Mouse (Mus musculus): Measurements from ENCODE around the gene Msmp. TPM values are rescaled to one million over a fixed set of nuclear protein-coding genes. Genes with fewer than 3 reads are reported as not detected.

Gene Msmp
- polyA plus RNA-seq, 1 experiment from 2014 or later, result 2.1 TPM

DNA sequence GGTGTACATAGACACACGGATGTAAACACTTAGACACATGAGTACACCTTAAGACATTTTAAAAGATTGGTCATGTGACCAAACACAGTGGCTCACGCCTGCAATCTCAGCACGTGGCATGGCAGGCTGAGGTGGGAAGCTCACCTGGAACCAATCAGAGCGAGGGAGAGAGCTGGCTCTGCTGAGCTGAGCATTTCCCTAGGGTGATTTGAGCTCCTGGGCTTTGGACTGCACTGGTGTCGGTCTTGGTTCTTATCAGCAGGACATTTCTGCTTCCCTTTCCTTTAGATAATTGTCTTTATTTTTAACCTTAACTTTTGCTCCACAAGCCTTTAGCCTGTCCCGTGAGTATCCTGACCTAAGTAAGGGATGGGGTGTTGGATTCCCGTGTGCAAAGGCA lies 3.4 kb upstream of the Msmp start:
- no peak overlapping the region for H3K4me2 ChIP-seq
- WGBS, result 32% methylated on average over 7 of the region's 7 CpGs
- no peaks in the 10 kb centered on the region for H3K27me3 ChIP-seq (replicated peaks)
- peaks cover 22% of the 10 kb centered on the region for H3K36me3 ChIP-seq
- H3K9ac ChIP-seq, result no peak overlapping the region
- H3K9me3 ChIP-seq, result no peaks in the 10 kb centered on the region
- no peak overlapping the region for H3K27ac ChIP-seq (replicated peaks)
- no peak for ATAC-seq (ENCODE audit: extremely low read depth, insufficient number of reproducible peaks, low FRiP score, low TSS enrichment)
- H3K4me1 ChIP-seq, result peaks cover 33% of the 10 kb centered on the region
- H3K4me3 ChIP-seq, result no peak overlapping the region

DNA sequence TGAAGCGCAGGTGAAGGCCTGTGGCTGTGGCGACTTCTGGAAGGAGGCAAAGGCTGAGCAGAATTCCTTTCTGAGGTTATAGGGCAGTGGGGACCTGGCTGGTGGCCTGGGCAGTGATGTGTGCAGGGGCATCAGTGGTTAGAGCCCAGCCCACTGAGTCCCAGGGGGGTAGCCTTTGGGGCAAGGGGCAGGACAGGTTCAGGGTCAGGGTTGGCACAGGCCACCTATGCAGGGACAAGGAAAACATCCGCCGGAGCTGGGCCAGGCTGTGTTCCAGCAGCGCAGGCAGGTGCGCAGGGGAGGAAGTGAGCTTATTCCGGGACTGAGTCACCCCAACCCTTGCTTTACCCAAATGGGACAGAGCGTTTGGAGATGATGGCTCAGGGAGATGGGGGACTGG lies 2.1 kb upstream of the Msmp start:
- 59% methylated on average over 8 of the region's 8 CpGs for WGBS
- Histone ChIP-seq H3K9me3 (no peaks in the 10 kb centered on the region), H3K27ac (replicated peaks) (no peak overlapping the region), H3K36me3 (peaks cover 35% of the 10 kb centered on the region), H3K9ac (no peak overlapping the region), H3K4me1 (peaks cover 33% of the 10 kb centered on the region), H3K4me2 (no peak overlapping the region), H3K4me3 (no peak overlapping the region), H3K27me3 (replicated peaks) (no peaks in the 10 kb centered on the region)
- ATAC-seq (ENCODE audit: extremely low read depth, insufficient number of reproducible peaks, low FRiP score, low TSS enrichment), result no peak

DNA sequence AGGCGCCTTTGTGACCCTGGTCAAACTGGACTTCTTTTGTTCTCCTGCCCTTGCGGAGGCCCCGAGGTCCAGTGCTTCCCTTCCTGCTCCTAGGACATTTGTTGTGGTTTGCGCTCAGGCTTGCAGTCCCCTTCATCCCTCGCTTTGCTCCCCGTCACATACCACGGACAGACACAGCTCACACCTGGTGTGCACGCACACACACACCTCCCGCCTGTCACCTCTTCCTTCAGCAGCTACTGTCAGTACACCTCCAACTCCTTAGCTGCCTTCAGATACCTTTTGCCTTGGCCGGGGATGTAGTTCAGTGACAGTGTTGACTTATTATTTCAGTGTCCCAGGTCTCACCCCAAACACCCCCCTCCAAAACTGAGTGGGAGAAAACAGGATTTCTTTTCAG lies 1.4 kb upstream of the Msmp start:
- H3K36me3 ChIP-seq, result peaks cover 42% of the 10 kb centered on the region
- ATAC-seq (ENCODE audit: extremely low read depth, insufficient number of reproducible peaks, low FRiP score, low TSS enrichment), result no peak
- no peaks in the 10 kb centered on the region for H3K9me3 ChIP-seq
- H3K9ac ChIP-seq, result no peak overlapping the region
- H3K4me3 ChIP-seq, result no peak overlapping the region
- no peaks in the 10 kb centered on the region for H3K27me3 ChIP-seq (replicated peaks)
- WGBS, result 52% methylated on average over 10 of the region's 10 CpGs
- peaks cover 33% of the 10 kb centered on the region for H3K4me1 ChIP-seq
- H3K27ac ChIP-seq (replicated peaks), result no peak overlapping the region
- no peak overlapping the region for H3K4me2 ChIP-seq

DNA sequence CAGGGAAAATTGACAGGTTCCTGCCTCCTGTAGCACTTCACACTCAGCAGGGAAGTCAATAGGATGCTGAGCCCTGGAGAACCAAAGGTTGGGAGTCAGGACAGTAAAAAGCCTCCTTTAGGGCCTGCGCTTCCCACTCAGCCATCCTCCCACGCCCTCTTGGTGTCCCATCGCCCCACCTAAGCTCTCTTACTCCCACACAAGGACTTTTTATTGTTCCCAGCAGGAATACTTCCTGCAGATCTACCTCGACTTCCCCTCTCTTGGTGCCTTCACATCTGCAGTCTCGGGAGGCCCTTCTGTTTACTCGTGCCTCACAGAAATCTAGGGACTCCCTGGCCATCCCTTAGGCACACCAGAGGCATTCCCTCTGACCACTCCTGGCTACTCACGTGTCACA lies 873 bp downstream of the Msmp start:
- Histone ChIP-seq H3K4me1 (peaks cover 42% of the 10 kb centered on the region), H3K4me2 (no peak overlapping the region), H3K9me3 (no peaks in the 10 kb centered on the region), H3K4me3 (no peak overlapping the region), H3K27me3 (replicated peaks) (no peaks in the 10 kb centered on the region), H3K9ac (no peak overlapping the region), H3K36me3 (peaks cover 49% of the 10 kb centered on the region), H3K27ac (replicated peaks) (no peak overlapping the region)
- no peak for ATAC-seq (ENCODE audit: extremely low read depth, insufficient number of reproducible peaks, low FRiP score, low TSS enrichment)
- WGBS, result 65% methylated on average over 7 of the region's 7 CpGs

DNA sequence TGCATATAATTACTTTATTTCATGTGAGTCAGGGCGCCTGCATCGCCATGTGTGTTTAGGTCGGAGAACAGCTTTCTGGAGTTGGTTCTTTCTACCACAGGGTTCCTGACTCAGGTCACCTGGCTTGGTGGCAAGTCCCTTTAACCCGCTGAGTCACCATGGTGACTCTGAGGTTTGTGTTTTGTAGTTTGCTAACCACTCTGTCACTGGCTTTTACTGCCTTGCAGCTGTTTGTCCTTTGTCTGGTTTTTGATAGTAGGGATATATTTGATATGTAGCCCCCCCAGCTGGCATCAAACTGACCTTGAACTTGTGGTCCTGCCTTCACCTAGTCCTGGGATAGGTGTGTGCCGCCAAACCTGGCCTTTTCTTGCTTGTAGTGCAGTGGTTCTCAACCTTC lies 2.1 kb downstream of the Msmp start:
- no peak overlapping the region for H3K4me3 ChIP-seq
- no peaks in the 10 kb centered on the region for H3K9me3 ChIP-seq
- WGBS, result 89% methylated on average over 5 of the region's 5 CpGs
- peaks cover 41% of the 10 kb centered on the region for H3K4me1 ChIP-seq
- no peaks in the 10 kb centered on the region for H3K27me3 ChIP-seq (replicated peaks)
- H3K36me3 ChIP-seq, result peaks cover 49% of the 10 kb centered on the region
- no peak overlapping the region for H3K4me2 ChIP-seq
- ATAC-seq (ENCODE audit: extremely low read depth, insufficient number of reproducible peaks, low FRiP score, low TSS enrichment), result no peak
- H3K27ac ChIP-seq (replicated peaks), result no peak overlapping the region
- H3K9ac ChIP-seq, result no peak overlapping the region

DNA sequence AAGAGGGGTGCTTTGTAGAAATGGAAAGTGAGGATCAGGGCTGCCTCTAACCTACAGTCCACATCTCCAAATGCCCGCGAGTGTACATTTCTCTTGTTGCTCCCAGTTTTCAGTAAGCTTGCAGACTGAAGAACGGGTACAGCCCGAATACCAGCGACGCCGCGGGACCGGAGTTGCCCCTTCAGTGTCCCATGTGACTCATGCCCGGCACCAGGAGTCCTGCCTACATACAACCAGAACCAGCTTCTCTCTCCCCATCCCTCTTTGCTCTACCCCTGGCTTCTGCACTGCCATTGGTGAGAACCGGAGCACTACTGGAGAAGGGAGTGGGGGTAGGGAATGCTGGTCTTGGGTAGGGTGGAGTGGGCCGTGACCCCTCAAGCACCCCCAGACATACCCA lies 2.9 kb downstream of the Msmp start:
- WGBS, result 93% methylated on average over 12 of the region's 12 CpGs
- Histone ChIP-seq H3K36me3 (peaks cover 49% of the 10 kb centered on the region), H3K4me2 (no peak overlapping the region), H3K9ac (no peak overlapping the region), H3K9me3 (no peaks in the 10 kb centered on the region), H3K27ac (replicated peaks) (no peak overlapping the region), H3K4me1 (peaks cover 49% of the 10 kb centered on the region), H3K27me3 (replicated peaks) (no peaks in the 10 kb centered on the region), H3K4me3 (no peak overlapping the region)
- ATAC-seq (ENCODE audit: extremely low read depth, insufficient number of reproducible peaks, low FRiP score, low TSS enrichment), result no peak

DNA sequence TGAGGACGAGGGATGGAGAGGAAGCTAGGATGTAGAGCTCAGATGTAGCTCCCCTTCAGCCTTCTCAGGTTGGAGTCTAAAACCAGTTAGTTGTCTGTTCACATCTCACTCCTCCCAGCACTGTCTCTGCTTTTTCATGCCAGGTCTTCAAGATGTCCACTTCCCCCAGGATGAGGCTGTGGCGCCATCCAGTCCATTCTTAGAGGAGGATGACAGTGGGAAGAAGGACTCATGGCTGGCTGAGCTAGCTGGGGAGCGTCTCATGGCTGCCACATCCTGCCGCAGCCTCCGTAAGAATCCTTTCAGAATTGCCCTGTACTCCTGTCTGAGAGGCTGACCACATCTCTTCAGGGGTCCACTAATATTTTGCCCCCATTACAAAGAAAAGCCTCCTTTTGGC lies 3.6 kb downstream of the Msmp start:
- ATAC-seq (ENCODE audit: extremely low read depth, insufficient number of reproducible peaks, low FRiP score, low TSS enrichment), result no peak
- H3K36me3 ChIP-seq, result peaks cover 49% of the 10 kb centered on the region
- 87% methylated on average over 5 of the region's 5 CpGs for WGBS

DNA sequence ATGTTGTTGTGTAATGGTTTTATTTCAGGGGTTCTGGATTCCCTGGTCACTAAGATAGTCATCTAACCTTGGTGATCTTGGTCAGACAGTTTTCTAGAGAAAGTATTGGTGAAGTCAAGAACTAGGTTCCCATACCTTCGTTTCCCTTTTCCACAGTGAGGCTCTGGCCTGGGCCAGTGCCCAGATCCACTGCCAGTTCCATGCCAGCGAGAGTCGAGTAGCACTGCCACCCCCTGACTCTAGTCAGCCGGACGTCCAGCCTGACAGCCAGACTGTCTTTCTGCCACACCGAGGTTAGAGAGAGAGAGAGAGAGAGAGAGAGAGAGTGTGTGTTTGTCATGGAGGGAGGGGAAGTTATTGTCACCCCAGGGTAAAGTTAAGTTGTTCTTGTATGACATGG lies 4.6 kb downstream of the Msmp start:
- H3K4me3 ChIP-seq, result peak overlapping the region; percentile 90
- H3K9ac ChIP-seq, result peak overlapping the region; percentile 95
- H3K36me3 ChIP-seq, result peaks cover 47% of the 10 kb centered on the region
- no peaks in the 10 kb centered on the region for H3K27me3 ChIP-seq (replicated peaks)
- ATAC-seq (ENCODE audit: extremely low read depth, insufficient number of reproducible peaks, low FRiP score, low TSS enrichment), result no peak
- no peak overlapping the region; the same call in 1 of the 2 replicates for H3K27ac ChIP-seq (replicated peaks)
- no peaks in the 10 kb centered on the region for H3K9me3 ChIP-seq
- H3K4me1 ChIP-seq, result peaks cover 53% of the 10 kb centered on the region
- H3K4me2 ChIP-seq, result peak overlapping the region; percentile 98
- 84% methylated on average over 6 of the region's 6 CpGs for WGBS

More for the DNA sequence above, 3.6 kb downstream of the Msmp start:
- H3K4me2 ChIP-seq, result no peak overlapping the region
- H3K27ac ChIP-seq (replicated peaks), result no peak overlapping the region
- H3K9me3 ChIP-seq, result no peaks in the 10 kb centered on the region
- H3K27me3 ChIP-seq (replicated peaks), result no peaks in the 10 kb centered on the region
- H3K4me3 ChIP-seq, result no peak overlapping the region
- no peak overlapping the region for H3K9ac ChIP-seq
- H3K4me1 ChIP-seq, result peaks cover 52% of the 10 kb centered on the region

DNA sequence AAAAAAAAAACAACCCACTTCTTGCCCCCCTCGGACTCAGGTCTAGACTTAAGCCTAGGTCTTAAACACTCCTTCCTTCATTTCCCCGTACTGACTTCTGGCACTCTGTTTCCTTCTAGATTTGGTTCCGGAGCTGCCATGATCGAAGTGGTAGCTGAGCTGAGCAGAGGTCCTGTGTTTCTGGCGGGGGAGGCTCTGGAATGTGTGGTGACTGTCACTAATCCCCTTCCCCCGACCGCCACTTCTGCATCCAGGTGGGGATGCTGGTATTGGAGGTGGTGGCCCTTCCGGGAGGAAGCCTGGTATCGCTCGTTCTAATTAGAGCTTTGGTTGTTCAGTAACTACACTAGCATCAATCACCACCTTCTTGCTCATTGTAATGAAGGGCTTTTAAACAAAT lies 5.0 kb downstream of the Msmp start:
- peak overlapping the region; percentile 93 for H3K27ac ChIP-seq (replicated peaks)
- H3K4me1 ChIP-seq, result peaks cover 49% of the 10 kb centered on the region
- H3K36me3 ChIP-seq, result peaks cover 44% of the 10 kb centered on the region
- H3K9me3 ChIP-seq, result no peaks in the 10 kb centered on the region
- H3K9ac ChIP-seq, result peak overlapping the region; percentile 95
- H3K4me2 ChIP-seq, result peak overlapping the region; percentile 98
- 5% methylated on average over 10 of the region's 10 CpGs for WGBS
- H3K4me3 ChIP-seq, result peak overlapping the region; percentile 90
- no peaks in the 10 kb centered on the region for H3K27me3 ChIP-seq (replicated peaks)
- ATAC-seq (ENCODE audit: extremely low read depth, insufficient number of reproducible peaks, low FRiP score, low TSS enrichment), result no peak

DNA sequence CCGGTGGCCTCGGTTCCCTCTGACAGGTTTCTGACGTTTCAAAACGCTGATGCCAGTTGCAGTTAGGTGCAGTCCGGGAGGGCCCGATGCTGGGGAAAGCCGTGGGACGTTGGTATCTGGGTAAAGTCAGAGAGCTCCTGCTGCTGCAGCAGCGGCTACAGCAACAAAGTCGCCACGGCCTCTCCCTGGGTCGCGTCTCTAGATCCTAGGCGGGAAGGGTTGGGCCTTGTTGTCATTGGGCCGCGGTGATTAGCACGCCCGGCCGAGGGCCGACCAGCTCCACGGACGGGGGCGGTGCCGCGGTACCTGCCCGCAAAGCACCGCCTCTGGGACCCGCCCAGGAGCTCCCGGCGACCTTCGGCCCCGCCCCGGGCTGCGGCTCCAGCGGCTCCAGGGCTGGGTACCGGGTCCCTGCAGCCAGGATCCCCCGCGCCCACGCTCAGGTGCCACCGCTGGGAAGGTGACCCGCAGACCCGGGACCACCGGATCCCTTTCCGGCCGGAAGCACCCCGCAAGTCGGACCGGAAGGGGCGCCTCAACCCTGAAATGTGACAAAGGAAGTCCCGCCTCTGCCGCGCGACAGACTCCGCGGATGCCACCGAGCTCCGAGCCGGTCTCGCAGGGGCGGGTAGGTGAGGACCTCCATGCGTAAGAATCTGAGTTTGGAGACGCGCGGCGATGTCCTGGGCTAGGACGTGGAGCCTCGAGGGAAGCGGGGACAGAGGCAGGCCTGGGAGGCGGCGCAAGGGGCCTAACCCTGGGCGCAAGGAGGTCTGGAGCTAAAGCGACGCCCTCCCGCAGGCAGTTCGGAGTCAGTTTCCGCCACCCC lies 5.7 kb downstream of the Msmp start, which contains the start of the genes Rgp1 and Gba2:
Rgp1 (plus strand) TSS at position 340 of the 829 bp plus-strand sequence.
Gba2 (minus strand) TSS at position 498 of the 829 bp plus-strand sequence.
- peak; percentile 88 for ATAC-seq (ENCODE audit: extremely low read depth, insufficient number of reproducible peaks, low FRiP score, low TSS enrichment)
- H3K4me1 ChIP-seq, result peaks cover 43% of the 10 kb centered on the region
- no peaks in the 10 kb centered on the region for H3K9me3 ChIP-seq
- H3K27me3 ChIP-seq (replicated peaks), result no peaks in the 10 kb centered on the region
- peaks cover 44% of the 10 kb centered on the region for H3K36me3 ChIP-seq
- H3K27ac ChIP-seq (replicated peaks), result peak within 1 kb of the TSS; percentile 93
- H3K4me3 ChIP-seq, result peak within 1 kb of the TSS; percentile 90
- H3K9ac ChIP-seq, result peak within 1 kb of the TSS; percentile 95
- H3K4me2 ChIP-seq, result peak within 1 kb of the TSS; percentile 98
- under 1% methylated on average over 76 of the region's 76 CpGs for WGBS

DNA sequence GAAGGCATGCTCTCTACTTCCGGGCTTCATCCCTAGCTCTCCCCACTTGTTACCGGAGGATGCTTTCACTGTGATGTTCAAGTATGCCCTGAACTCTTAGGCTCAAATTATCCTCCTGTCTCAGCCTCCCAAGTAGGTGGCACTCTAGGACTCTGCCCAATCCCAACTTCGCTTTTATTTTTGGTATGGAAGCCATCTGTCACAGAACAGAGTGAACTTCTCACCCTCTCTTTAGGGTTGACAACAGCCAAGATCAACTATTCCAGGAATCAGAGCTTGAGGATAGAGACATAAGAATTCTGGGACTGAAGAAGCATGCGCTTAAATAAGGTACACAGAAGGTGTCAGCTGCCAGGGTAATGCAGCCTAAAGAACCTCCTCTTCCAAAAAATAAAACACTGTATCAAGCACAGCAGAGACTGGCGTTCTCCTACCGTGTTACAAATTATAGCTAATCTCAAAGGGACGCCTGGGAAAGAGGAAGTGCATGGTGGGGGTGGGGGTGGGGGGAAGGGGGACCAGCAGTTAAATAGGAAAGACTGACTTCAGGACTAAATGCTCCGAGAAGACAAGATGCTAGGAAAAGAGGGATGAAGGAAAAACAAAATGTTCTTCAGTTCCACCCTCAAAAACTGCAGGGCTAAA lies 6.9 kb downstream of the Msmp start:
- Histone ChIP-seq H3K27ac (replicated peaks) (0 out of 2 replicates have a peak overlapping the region, but pooled peaks have one; percentile 93), H3K9ac (peak overlapping the region; percentile 95), H3K4me2 (peak overlapping the region; percentile 98), H3K4me1 (peaks cover 43% of the 10 kb centered on the region), H3K9me3 (no peaks in the 10 kb centered on the region), H3K27me3 (replicated peaks) (no peaks in the 10 kb centered on the region), H3K4me3 (peak overlapping the region; percentile 90), H3K36me3 (peaks cover 44% of the 10 kb centered on the region)
- ATAC-seq (ENCODE audit: extremely low read depth, insufficient number of reproducible peaks, low FRiP score, low TSS enrichment), result no peak
- 31% methylated on average over 8 of the region's 8 CpGs for WGBS
